Mouse (Mus musculus): ENCODE results near the gene Dtx3.

GRCm38 (mm10) chr10:127238241-127238824 lies 42.8 kb upstream of the Dtx3 start:
- TF ChIP-seq POLR2A (IDR thresholded peaks at IDR 0.05; ENCODE audit: control insufficient read depth, low read depth, low read length): no peak
- no peak for TF ChIP-seq CTCF (IDR thresholded peaks at IDR 0.05; ENCODE audit: control insufficient read depth, insufficient read depth, insufficient replicate concordance, low read depth, low read length)
